Mouse (Mus musculus) leukemia stem cell, adult 10-12 weeks (primary cell): ENCODE measurements around the gene Fam50b. TPM values are rescaled to one million over a fixed set of nuclear protein-coding genes. Genes with fewer than 3 reads are reported as not detected.

Source experiments
- polyA plus RNA-seq: library from polyadenylated mRNA; stranded (reverse); fragments of >175 nt; gene quantifications from 2 replicates; pipeline ENCODE4 v1.2.3, GENCODE M21; 2012; ENCODE audit warnings: low replicate concordance

Gene Fam50b
- polyA plus RNA-seq, result not detected in 2 replicates

GRCm38 (mm10) chr13:34734686-34735085 is at the start of gene Fam50b:
Fam50b (plus strand) TSS chr13:34734850.

Other genes starting within 250 kb of the Fam50b start
- gene Pxdc1, start 81.4 kb upstream of the Fam50b start, polyA plus RNA-seq, result 24.7 and 39.8 TPM in 2 replicates
- gene Prpf4b, start 140.5 kb downstream of the Fam50b start, polyA plus RNA-seq, result 15.8 and 30.8 TPM in 2 replicates
- gene Fam217a, start 189.5 kb downstream of the Fam50b start, polyA plus RNA-seq, result not detected in 2 replicates
- not detected in 2 replicates for gene 4933417A18Rik, start 189.6 kb downstream of the Fam50b start, polyA plus RNA-seq
- not detected in 2 replicates for gene Eci3, start 229.0 kb downstream of the Fam50b start, polyA plus RNA-seq